Mouse (Mus musculus): ENCODE data around the gene Gdpd5. TPM values are rescaled to one million over a fixed set of nuclear protein-coding genes. Genes with fewer than 3 reads are reported as not detected.

Gene Gdpd5
- total RNA-seq, 2 experiments from 2014 or later, result 40.9 to 43.1 TPM

GRCm38 (mm10) chr7:99401373-99401772 lies 20.2 kb downstream of the Gdpd5 start:
- peak in 1 of 2 experiments; percentile 41 for DNase-seq
- intact Hi-C loops (cut with DNase I), result no loop called here

- DNase-seq, result no peak
- intact Hi-C loops (cut with DNase I), result no loop called here
Measured at GRCm38 (mm10) chr7:99402477-99402876, 21.3 kb downstream of the Gdpd5 start.

GRCm38 (mm10) chr7:99403254-99403653 lies 22.0 kb downstream of the Gdpd5 start:
- no peak for DNase-seq
- intact Hi-C loops (cut with DNase I), result no loop called here

- no peak for DNase-seq
- intact Hi-C loops (cut with DNase I), result no loop called here
Measured at GRCm38 (mm10) chr7:99404031-99404735, 23.0 kb downstream of the Gdpd5 start.

- intact Hi-C loops (cut with DNase I), result no loop called here
- no peak for DNase-seq
Measured at GRCm38 (mm10) chr7:99405386-99406155, 24.4 kb downstream of the Gdpd5 start.

- intact Hi-C loops (cut with DNase I), result no loop called here
- no peak for DNase-seq
Measured at GRCm38 (mm10) chr7:99407598-99407997, 26.4 kb downstream of the Gdpd5 start.

- intact Hi-C loops (cut with DNase I), result loop anchor here (2.0 kb wide), 1 partner anchor 25 kb away; no protein-coding TSS in a partner anchor
- no peak for DNase-seq
Measured at GRCm38 (mm10) chr7:99409441-99410222, 28.4 kb downstream of the Gdpd5 start.

- intact Hi-C loops (cut with DNase I), result loop anchor here (2.0 kb wide), 1 partner anchor 26 kb away; no protein-coding TSS in a partner anchor
- DNase-seq, result peak in 1 of 2 experiments; percentile 38
Measured at GRCm38 (mm10) chr7:99410315-99410714, 29.1 kb downstream of the Gdpd5 start.

GRCm38 (mm10) chr7:99411047-99411779 lies 30.0 kb downstream of the Gdpd5 start:
- DNase-seq, result no peak
- intact Hi-C loops (cut with DNase I), result loop anchor here (2.0 kb wide), 1 partner anchor 26 kb away; no protein-coding TSS in a partner anchor

- intact Hi-C loops (cut with DNase I), result no loop called here
- peak; percentile 56 to 60 for DNase-seq
Measured at GRCm38 (mm10) chr7:99415045-99415444, 33.8 kb downstream of the Gdpd5 start.

GRCm38 (mm10) chr7:99419311-99419710 lies 38.1 kb downstream of the Gdpd5 start:
- DNase-seq, result no peak
- intact Hi-C loops (cut with DNase I), result no loop called here

- intact Hi-C loops (cut with DNase I), result no loop called here
Measured at GRCm38 (mm10) chr7:99421006-99421405, 39.8 kb downstream of the Gdpd5 start.

GRCm38 (mm10) chr7:99424538-99425155 lies 43.4 kb downstream of the Gdpd5 start:
- DNase-seq, result peak in 1 of 2 experiments; percentile 58
- intact Hi-C loops (cut with DNase I), result no loop called here

More at GRCm38 (mm10) chr7:99421006-99421405, 39.8 kb downstream of the Gdpd5 start:
- DNase-seq, result no peak

- no peak for DNase-seq
- intact Hi-C loops (cut with DNase I), result no loop called here
Measured at GRCm38 (mm10) chr7:99425706-99426105, 44.5 kb downstream of the Gdpd5 start.

GRCm38 (mm10) chr7:99427031-99427430 lies 45.8 kb downstream of the Gdpd5 start:
- DNase-seq, result no peak
- intact Hi-C loops (cut with DNase I), result no loop called here

GRCm38 (mm10) chr7:99427987-99428386 lies 46.8 kb downstream of the Gdpd5 start:
- intact Hi-C loops (cut with DNase I), result loop anchor here (2.0 kb wide), 1 partner anchor 15 kb away; no protein-coding TSS in a partner anchor

GRCm38 (mm10) chr7:99428836-99429235 lies 47.6 kb downstream of the Gdpd5 start:
- intact Hi-C loops (cut with DNase I), result loop anchor here (2.0 kb wide), 1 partner anchor 14 kb away; no protein-coding TSS in a partner anchor
- DNase-seq, result no peak

More at GRCm38 (mm10) chr7:99427987-99428386, 46.8 kb downstream of the Gdpd5 start:
- DNase-seq, result no peak

- intact Hi-C loops (cut with DNase I), result loop anchor here (2.0 kb wide), 1 partner anchor 13 kb away; no protein-coding TSS in a partner anchor
- DNase-seq, result no peak
Measured at GRCm38 (mm10) chr7:99429786-99430185, 48.6 kb downstream of the Gdpd5 start.

- intact Hi-C loops (cut with DNase I), result no loop called here
- DNase-seq, result no peak
Measured at GRCm38 (mm10) chr7:99430246-99430645, 49.0 kb downstream of the Gdpd5 start.

Measured in heart, postnatal 10 days (tissue).